In the genomic region with DNA sequence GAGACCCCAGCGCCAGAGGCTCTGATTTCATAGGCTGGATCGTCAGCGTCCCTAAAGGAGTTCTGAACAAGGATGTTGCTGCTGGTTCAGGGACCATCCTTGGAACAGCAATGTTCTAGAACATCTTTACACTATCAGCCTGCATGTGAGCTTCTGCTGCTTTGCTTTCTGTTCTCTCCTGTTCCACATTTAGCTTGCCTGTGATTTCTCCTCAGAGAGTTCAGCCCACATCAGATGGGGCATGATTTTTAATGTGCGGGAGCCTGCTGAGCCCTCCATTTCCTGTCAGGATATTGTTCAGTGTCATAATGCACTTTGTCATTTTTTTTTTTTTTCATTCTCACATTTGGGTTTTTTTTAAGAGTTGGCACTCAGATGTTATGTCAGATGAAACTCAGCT, we compare ENCODE assay signal across 31 mouse cellular contexts.
DNase-seq lines count a peak whose midpoint lies in the region; ATAC-seq and TF ChIP-seq lines count a peak whose summit lies in the region.
"Had no signal": no experiment of that assay in that cellular context is flagged by ENCODE, and none has a peak within 500 bp of the region (broad histone marks: within the 10 kb centered on the region; RNA-seq: fewer than 3 reads in every experiment).

No protein-coding gene starts in this region.

- no peak overlapping the region for H3K4me3 ChIP-seq in stomach, postnatal 0 days (ENCODE audit: low read depth, low read length)
- H3K4me3 ChIP-seq: embryonic facial prominence, embryonic 10.5 days; embryonic facial prominence, embryonic 15.5 days; forebrain, embryonic 12.5 days; heart, adult 2 months; heart, embryonic 12.5 days; hindbrain, embryonic 13.5 days; liver, embryonic 12.5 days; megakaryocyte, embryonic 14.5 days; midbrain, embryonic 12.5 days; myocyte; neural tube, embryonic 13.5 days had no signal

- no peak overlapping the region for H3K27ac ChIP-seq in stomach, postnatal 0 days (replicated peaks)
- H3K27ac ChIP-seq: embryonic facial prominence, embryonic 10.5 days; embryonic facial prominence, embryonic 15.5 days; forebrain, embryonic 12.5 days; heart, adult 2 months; hindbrain, embryonic 13.5 days; liver, embryonic 12.5 days; midbrain, embryonic 12.5 days; neural tube, embryonic 13.5 days had no signal

- peak; percentile 12 to 20 for DNase-seq in right cerebral cortex, adult 2 months (ENCODE audit: low spot score in 2 of 2)
- DNase-seq in right cerebral cortex, postnatal 14 days = no peak
- peak; percentile 6 to 7 for DNase-seq in frontal cortex, postnatal 25 days (ENCODE audit: low spot score in 2 of 2)
- DNase-seq in left cerebral cortex, postnatal 14 days (ENCODE audit: low spot score in 2 of 2) = peak; percentile 16 to 63
- peak; percentile 60 for DNase-seq in telencephalon, adult 2 months (ENCODE audit: low read depth, low spot score)
- no peak for DNase-seq in adrenal gland, postnatal 25 days
- no peak for DNase-seq in stomach, postnatal 0 days (ENCODE audit: low spot score)
- DNase-seq: adrenal gland, postnatal 36 days; B cell, adult 2 months; cerebellum, adult 8-10 months; cerebellum, postnatal 25 days; forebrain, postnatal 0 days; gastrocnemius, postnatal 36 days; heart, adult 2 months; heart, postnatal 4 days; kidney, adult 11 months; kidney, postnatal 25 days; liver, postnatal 0 days; lung, postnatal 36 days; thymus, adult 18-20 months; thymus, postnatal 36 days had no signal

- no peaks in the 10 kb centered on the region for H3K36me3 ChIP-seq in stomach, postnatal 0 days (ENCODE audit: control insufficient read depth, insufficient read depth, low read length)
- H3K36me3 ChIP-seq: embryonic facial prominence, embryonic 10.5 days; embryonic facial prominence, embryonic 15.5 days; forebrain, embryonic 12.5 days; heart, embryonic 12.5 days; hindbrain, embryonic 13.5 days; liver, embryonic 12.5 days; midbrain, embryonic 12.5 days; neural tube, embryonic 13.5 days had no signal

- no peak for TF ChIP-seq EP300 in stomach, postnatal 0 days (optimal IDR thresholded peaks at IDR 0.05)

- no peak for ATAC-seq in stomach, postnatal 0 days (ENCODE audit: low FRiP score, low TSS enrichment)
- ATAC-seq: forebrain, postnatal 0 days; liver, embryonic 12.5 days; liver, postnatal 0 days had no signal

- no peak overlapping the region for H3K4me2 ChIP-seq in stomach, postnatal 0 days (replicated peaks; ENCODE audit: low read depth)
- H3K4me2 ChIP-seq: embryonic facial prominence, embryonic 15.5 days; forebrain, embryonic 12.5 days; heart, embryonic 12.5 days; hindbrain, embryonic 13.5 days; liver, embryonic 12.5 days; midbrain, embryonic 12.5 days; neural tube, embryonic 13.5 days had no signal

- WGBS in stomach, postnatal 0 days = 83% methylated on average over 4 of the region's 4 CpGs

- no peaks in the 10 kb centered on the region for H3K9me3 ChIP-seq in stomach, postnatal 0 days (ENCODE audit: control insufficient read depth, low read length)
- H3K9me3 ChIP-seq: embryonic facial prominence, embryonic 10.5 days; embryonic facial prominence, embryonic 15.5 days; forebrain, embryonic 12.5 days; heart, embryonic 12.5 days; hindbrain, embryonic 13.5 days; liver, embryonic 12.5 days; midbrain, embryonic 12.5 days; neural tube, embryonic 13.5 days had no signal

- H3K27me3 ChIP-seq in stomach, postnatal 0 days (ENCODE audit: control insufficient read depth, insufficient read depth, low read length) = no peaks in the 10 kb centered on the region
- H3K27me3 ChIP-seq: embryonic facial prominence, embryonic 15.5 days; forebrain, embryonic 12.5 days; heart, embryonic 12.5 days; hindbrain, embryonic 13.5 days; liver, embryonic 12.5 days; megakaryocyte, embryonic 14.5 days; midbrain, embryonic 12.5 days; neural tube, embryonic 13.5 days had no signal

- no peak overlapping the region for H3K9ac ChIP-seq in stomach, postnatal 0 days (ENCODE audit: low read length)
- H3K9ac ChIP-seq: embryonic facial prominence, embryonic 15.5 days; forebrain, embryonic 12.5 days; forebrain, postnatal 0 days; heart, embryonic 12.5 days; hindbrain, embryonic 13.5 days; liver, embryonic 12.5 days; liver, postnatal 0 days; midbrain, embryonic 12.5 days; neural tube, embryonic 13.5 days had no signal

- TF ChIP-seq CTCF in stomach, postnatal 0 days (IDR thresholded peaks at IDR 0.05; ENCODE audit: low read depth) = no peak

- intact Hi-C loops in left cerebral cortex, postnatal 14 days (cut with DNase I) = no loop called here

- no peaks in the 10 kb centered on the region for H3K4me1 ChIP-seq in stomach, postnatal 0 days (replicated peaks; ENCODE audit: control insufficient read depth, insufficient read depth)
- H3K4me1 ChIP-seq: embryonic facial prominence, embryonic 10.5 days; forebrain, embryonic 12.5 days; heart, embryonic 12.5 days; hindbrain, embryonic 13.5 days; liver, embryonic 12.5 days; megakaryocyte, embryonic 14.5 days; midbrain, embryonic 12.5 days; neural tube, embryonic 13.5 days had no signal

Comparison
In these comparisons a context has a peak if more than half of its experiments do, and no peak if none do; other contexts are left out.
1. DNase-seq: peak in right cerebral cortex, adult 2 months (2 of 2), frontal cortex, postnatal 25 days (2 of 2), left cerebral cortex, postnatal 14 days (2 of 2) and telencephalon, adult 2 months (single experiment); none in right cerebral cortex, postnatal 14 days (single experiment), adrenal gland, postnatal 25 days (single experiment) and stomach, postnatal 0 days (single experiment).